Mouse (Mus musculus) left cerebral cortex, adult 11 months (tissue): ENCODE results near the gene Cisd3.
"Not testable (repeated sequence)": the region's sequence is repeated elsewhere in the genome, so short reads cannot be mapped to it uniquely, and the experiment has no call there.

ENCODE experiments used
- DNase-seq: peaks from one replicate; pipeline ENCODE4 v3.0.0; 2022; ENCODE audit warnings: low spot score

Gene Cisd3

GRCm38 (mm10) chr11:97685613-97686321, at the start of gene Cisd3:
Gene Cisd3, plus strand, starts transcription at chr11:97685826.
- DNase-seq = peak; percentile 82

- no peak for DNase-seq
Measured at GRCm38 (mm10) chr11:97641668-97642067, 44.0 kb upstream of the Cisd3 start.

DNA sequence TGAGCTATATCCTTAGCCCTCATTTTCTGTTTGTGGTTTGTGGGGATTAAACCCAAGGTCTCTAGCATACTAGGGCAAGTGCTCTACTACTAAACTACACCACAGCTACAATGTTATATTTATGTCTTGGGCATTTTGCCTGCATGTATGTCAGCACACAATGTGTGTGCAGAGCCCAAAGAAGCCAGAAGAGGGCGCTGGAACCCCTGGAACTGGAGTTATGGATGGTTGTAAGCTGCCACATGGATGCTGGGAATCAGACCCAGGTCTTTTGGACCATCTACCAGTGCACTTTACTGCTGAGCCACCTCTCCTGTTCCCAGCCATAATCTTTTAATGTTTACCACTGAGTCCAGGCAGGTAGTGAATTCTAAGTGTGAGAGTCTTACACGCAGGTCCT, 42.9 kb upstream of the Cisd3 start:
- DNase-seq = no peak

DNA sequence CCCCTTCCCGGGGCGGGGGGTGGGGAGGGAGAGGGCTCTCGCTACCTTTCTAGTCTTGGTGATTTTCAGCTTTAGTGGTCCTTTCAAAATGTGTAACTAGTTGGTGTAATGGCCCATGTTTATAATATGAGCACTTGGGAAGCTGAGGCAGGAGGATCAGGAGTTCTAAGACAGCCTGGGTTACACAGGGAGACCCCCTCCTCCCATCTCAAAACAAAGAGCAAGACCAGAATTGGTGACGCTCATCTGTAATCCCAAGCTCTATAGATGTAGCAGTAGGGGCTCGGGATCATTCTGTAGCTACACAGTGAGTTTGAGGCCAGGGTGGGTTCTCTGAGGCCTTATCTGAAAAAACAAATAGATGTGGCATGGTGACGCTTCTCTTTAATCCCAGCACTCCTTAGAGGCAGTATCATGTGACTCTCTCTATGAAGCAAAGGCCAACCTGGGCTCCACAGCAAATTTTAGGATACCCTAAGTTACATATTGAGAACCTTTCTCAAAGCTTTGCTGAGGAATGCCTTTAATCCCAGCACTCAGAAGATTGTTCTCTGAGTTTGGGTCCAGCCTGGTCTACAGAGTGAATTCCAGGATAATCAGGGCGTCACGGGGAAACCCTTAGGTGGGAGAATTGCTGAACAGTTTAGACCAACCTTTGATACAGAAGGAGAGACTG, 42.1 kb upstream of the Cisd3 start:
- DNase-seq = no peak

DNA sequence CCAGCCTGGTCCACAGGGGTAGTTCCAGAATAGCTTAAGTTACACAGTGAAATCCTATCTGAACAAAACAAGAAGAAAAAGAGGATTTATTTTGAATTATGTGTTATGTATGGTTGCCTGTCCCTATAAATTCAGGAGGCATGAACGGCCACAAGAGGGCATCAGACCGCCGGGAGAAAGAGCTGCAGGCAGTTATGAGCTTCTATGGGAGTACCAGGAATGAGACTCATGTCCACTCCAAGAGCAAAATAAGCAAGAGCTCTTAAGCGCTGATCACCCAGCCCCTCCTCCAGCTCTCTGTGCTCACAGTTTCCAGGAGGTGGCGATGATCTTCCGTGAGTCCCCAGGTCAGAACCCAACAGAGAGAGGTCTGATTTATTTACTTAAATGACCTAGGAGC, 40.8 kb upstream of the Cisd3 start:
- no peak for DNase-seq

DNA sequence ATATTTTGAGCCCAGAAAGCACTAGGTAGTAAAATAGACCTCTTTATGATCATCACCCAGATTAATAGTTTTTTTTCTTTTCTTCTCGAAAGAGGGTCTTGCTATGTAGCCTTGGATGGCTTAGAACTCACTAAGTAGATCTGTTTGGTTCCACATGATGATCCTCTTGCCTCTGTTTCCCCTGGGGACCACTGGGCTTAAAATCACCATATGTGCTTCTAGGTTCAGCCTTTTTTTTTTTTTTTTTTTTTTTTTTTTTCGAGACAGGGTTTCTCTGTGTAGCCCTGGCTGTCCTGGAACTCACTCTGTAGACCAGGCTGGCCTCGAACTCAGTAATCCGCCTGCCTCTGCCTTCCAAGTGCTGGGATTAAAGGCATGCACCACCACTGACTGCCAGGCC, 37.1 kb upstream of the Cisd3 start:
- not testable (repeated sequence) for DNase-seq

- no peak for DNase-seq
Measured at GRCm38 (mm10) chr11:97650341-97650740, 35.3 kb upstream of the Cisd3 start.

- not testable (repeated sequence) for DNase-seq
Measured at GRCm38 (mm10) chr11:97653376-97653775, 32.2 kb upstream of the Cisd3 start.

DNA sequence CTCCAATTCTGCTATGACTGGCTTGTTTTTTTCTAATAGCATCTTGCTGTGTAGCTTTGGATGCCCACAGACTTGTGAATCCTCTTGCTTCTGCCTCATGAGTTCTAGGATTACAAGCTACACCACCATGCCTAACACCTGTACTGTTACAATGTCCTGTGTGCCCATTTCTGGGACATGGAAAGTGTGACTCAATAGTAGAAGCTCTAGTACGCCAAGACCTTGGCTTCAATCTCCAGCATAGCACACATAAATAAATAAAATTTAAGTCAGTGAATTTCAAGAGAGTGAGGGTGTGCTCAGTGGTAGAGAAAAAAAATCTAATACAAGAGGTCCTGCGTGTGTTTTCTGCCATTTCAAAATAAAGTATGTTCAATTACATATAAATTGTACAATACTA, 31.4 kb upstream of the Cisd3 start:
- DNase-seq = no peak

DNA sequence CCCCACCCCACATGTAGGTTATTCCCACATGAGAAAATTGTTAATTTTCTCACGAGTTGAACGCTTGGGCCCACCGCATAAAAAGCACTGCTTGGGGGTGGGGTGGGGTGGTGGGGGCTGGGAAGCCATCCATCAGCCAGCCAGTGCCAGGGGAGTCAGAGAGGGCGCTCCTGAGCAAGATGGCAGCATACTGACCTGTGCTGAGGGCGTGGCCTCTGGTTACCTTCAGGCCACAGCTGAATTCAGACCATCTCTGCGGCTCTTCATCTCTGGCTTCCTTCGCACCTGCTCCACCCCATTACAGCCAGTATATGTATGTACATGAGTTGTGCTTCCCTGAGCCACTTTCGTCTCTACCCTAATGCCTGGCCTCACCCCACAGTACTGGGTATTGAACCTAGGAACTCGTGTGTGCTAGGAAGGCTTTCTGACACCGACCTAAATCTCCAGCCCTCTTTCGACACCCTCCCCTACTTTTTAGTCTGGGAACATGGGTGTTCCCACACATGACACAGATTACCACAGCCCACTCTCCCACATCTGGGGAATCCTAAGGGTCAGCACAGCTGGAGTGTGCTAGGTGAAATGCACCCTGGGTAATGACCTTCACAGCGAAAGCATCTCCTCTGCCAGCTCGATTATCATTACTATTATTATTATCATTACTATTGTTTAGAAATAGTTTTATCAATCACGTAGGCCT, 29.2 kb upstream of the Cisd3 start:
- no peak for DNase-seq

- no peak for DNase-seq
Measured at GRCm38 (mm10) chr11:97657184-97657945, 28.3 kb upstream of the Cisd3 start.

DNA sequence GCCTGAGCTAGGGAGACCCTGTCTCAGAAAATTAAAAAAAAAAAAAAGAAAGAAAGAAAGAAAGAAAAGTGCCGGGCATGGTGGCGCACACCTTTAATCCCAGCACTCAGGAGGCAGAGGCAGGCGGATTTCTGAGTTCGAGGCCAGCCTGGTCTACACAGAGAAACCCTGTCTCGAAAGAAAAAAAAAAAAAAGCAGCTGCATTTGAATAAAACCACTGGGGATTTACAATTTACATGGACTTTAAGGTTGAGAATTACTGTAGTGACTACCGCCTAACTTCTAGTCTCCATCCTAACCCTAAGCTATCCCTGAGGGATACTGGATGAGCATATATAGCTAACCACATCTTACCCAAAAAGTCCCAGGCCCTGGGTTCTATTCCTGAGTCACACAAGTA, 27.7 kb upstream of the Cisd3 start:
- DNase-seq = not testable (repeated sequence)

DNA sequence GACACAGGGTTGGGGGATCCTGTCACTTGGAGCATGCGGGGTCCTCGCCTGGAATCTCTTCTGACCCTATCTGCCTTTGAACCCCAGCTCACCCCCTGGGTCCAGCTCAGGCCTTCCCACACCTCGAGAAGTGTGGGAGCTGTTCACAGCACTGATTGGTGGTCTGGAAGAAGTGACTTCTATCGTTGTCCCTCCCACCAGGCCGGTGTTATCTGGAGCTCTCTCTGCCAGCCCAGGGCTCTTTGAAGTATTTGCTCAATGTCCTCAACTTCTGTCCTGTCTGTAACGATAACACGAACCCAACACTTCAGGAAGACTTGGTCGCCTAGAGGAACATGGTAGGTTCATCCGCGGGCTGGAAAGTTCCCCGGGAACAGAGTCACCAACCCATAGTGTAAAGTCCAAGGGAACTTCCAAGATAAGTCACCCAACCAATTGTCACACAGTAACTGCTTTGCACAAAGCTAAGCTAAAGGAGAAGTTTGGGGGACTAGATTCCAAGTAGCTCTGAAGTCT, 26.8 kb upstream of the Cisd3 start:
- no peak for DNase-seq

DNA sequence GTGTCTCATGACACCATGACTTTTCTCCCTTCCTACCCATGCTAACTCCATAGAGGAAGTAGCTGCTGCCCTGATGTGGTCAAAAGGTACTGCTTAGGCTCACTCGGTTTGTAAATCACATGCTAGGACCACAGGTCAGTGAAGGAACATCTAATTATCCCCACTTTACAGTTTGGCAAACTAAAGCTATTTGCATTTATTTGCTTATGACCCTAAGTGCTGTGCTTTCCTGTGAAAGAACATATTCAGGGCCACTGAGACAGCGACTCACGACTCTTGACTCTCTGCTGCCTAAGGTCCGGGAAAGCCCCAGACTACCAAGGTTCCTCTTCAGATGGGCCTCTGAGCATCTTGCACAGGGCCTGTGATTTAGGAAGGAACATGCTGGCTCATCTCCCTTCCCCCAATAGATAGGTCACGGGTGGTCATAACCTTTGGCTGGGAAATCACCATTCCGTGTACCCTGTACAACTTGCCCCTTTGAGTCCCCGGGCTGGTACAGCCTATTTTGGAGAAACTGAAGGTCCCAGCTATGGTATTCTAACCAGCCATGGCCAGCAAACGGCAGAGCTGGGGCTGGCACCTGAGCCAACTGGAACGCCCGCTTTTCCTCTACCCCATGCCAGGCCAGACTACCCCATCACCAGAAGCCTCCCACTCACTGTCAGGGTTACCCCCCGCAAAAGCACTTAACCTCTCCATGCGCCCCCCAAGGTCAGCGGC, 26.2 kb upstream of the Cisd3 start:
- no peak for DNase-seq

- peak; percentile 64 for DNase-seq
Measured at GRCm38 (mm10) chr11:97659990-97660714, 25.5 kb upstream of the Cisd3 start.

GRCm38 (mm10) chr11:97660734-97661647, 24.6 kb upstream of the Cisd3 start:
- no peak for DNase-seq

- no peak for DNase-seq
Measured at GRCm38 (mm10) chr11:97661648-97662133, 23.9 kb upstream of the Cisd3 start.

DNA sequence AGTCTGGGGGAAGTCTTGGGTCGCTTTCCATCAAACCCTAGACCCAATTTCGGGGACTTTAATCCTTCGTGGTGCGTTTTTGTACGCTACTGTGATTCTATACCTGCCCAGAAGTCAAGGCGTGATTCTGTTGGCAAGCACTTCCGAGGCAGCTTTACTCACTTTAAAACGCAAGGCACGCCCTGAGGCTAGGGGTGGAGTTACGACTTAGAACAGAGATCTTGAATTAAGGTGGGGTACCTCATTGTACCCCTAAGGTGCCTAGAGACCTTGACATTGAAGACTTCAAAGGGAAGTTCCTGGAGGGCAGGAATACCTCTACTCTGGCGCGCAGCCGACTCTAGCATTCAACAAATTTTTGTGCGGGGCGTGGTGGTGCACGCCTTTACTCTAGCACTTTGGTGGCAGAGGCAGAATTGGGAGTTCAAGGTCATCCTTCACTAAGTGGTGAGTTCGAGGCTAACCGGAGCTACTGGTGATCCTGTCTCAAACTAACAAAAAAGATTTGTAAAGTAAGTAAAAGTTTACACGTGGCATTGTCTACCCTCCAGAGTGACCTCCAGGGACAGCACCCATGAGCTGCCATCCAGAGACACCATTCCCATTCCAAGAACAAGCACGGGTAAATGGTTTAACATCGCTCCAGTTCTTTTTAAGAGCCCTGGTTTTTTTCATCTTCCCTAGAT, 23.3 kb upstream of the Cisd3 start:
- no peak for DNase-seq
